Mouse (Mus musculus): ENCODE measurements around the gene Olfr205. TPM values are rescaled to one million over a fixed set of nuclear protein-coding genes. Genes with fewer than 3 reads are reported as not detected.
"Not testable (repeated sequence)": the region's sequence is repeated elsewhere in the genome, so short reads cannot be mapped to it uniquely, and the experiment has no call there.

The Olfr205 gene
- polyA plus RNA-seq (2012; rRNA removed) = not detected in 2 replicates

- DNase-seq (ENCODE audit: low read depth, low spot score) = no peak
Measured at GRCm38 (mm10) chr16:59331038-59331437, at the start of gene Olfr205. TSS of gene Olfr205 (minus strand) at chr16:59331138.

- no peak for DNase-seq (ENCODE audit: low read depth, low spot score)
- 77% methylated on average over 2 of the region's 2 CpGs for WGBS
Measured at GRCm38 (mm10) chr16:59363893-59364292, 33.0 kb upstream of the Olfr205 start, which contains the start of gene Olfr209. TSS of gene Olfr209 (minus strand) at chr16:59363993.

GRCm38 (mm10) chr16:59349146-59349545, 18.2 kb upstream of the Olfr205 start, which contains the start of gene Olfr206:
TSS of gene Olfr206 (minus strand) at chr16:59349246.
- DNase-seq (ENCODE audit: low read depth, low spot score) = no peak
- 70% methylated on average over 1 of the region's 1 CpGs for WGBS

DNA sequence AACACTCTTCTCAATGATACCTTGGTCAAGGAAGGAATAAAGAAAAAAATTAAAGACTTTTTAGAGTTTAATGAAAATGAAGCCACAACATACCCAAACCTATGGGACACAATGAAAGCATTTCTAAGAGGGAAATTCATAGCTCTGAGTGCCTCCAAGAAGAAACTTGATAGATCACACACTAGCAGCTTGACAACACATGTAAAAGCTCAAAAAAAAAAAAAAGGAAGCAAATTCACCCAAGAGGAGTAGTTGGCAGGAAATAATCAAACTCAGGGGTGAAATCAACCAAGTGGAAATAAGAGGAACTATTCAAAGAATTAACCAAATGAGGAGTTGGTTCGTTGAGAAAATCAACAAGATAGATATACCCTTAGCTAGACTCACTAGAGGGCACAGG, 7.7 kb downstream of the Olfr205 start:
- 25% methylated on average over 1 of the region's 1 CpGs for WGBS
- not testable (repeated sequence) for DNase-seq (ENCODE audit: low read depth, low spot score)

GRCm38 (mm10) chr16:59318148-59318547, 12.8 kb downstream of the Olfr205 start, which contains the start of gene Olfr204:
TSS of gene Olfr204 (minus strand) at chr16:59318248.
- DNase-seq (ENCODE audit: low read depth, low spot score) = no peak

DNA sequence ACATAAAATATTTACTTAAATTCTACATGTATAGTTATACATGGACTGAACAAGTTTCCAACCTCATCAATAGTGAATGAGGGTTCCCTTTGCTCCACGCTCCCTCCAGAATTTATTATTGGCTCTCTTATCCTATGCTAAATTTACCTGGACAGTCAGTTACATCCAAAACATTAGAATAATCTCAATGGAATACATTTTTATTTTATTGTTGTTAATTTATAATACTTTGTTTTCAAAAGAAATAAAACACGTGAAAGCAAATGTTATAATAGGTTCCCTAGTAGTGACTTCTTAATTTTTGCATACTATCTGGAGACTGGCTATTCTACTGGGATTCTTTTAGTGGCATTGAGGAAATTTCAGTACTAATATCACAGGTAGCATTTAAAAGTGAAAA, 32.4 kb downstream of the Olfr205 start, which contains the start of gene Olfr203:
Olfr203 (plus strand) TSS at position 301 of the 400 bp plus-strand sequence.
- no peak for DNase-seq (ENCODE audit: low read depth, low spot score)
- WGBS = 86% methylated on average over 2 of the region's 2 CpGs

DNA sequence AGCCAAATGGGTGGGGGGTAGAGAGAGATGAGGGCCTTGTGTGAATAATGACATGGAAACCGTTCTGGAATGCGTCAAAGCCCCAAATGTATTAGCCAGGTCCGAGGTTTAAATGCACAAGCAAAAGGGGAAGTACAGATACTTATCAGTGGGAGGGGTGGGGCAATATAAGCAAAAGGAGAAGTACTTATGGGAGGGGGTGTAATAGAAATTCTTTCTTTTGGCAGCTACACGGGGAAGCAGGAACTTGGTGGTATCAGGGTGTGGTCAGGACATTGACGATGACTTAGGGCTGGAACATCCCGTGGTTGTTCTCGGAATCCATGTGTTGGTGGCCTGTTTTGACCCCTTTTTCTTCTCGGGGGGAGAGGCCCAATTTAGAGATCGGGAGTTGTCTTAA, 43.4 kb downstream of the Olfr205 start:
- not testable (repeated sequence) for DNase-seq (ENCODE audit: low read depth, low spot score)
- WGBS = 68% methylated on average over 9 of the region's 9 CpGs

DNA sequence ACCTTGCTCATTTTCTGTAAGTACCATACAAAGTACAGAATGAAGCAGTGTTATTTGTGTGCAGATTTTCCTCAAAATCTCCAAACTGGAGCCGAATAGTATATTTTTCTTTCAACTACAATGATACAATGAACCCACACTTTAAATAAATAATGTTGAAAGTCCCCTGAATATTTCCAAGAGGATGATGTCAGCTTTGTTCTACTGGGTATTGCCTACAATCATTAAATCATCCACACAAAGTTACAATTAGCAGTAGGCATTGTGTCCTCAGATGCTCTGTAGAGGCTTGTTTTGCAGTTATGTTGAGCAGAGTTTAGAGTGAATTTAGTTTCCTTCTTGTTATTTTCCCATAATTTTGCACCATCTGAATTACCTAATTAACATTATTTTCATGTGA, 44.2 kb downstream of the Olfr205 start, which contains the start of gene Olfr202:
Olfr202 (minus strand) TSS at position 101 of the 400 bp plus-strand sequence.
- DNase-seq (ENCODE audit: low read depth, low spot score) = no peak
- WGBS = 75% methylated on average over 1 of the region's 1 CpGs

DNA sequence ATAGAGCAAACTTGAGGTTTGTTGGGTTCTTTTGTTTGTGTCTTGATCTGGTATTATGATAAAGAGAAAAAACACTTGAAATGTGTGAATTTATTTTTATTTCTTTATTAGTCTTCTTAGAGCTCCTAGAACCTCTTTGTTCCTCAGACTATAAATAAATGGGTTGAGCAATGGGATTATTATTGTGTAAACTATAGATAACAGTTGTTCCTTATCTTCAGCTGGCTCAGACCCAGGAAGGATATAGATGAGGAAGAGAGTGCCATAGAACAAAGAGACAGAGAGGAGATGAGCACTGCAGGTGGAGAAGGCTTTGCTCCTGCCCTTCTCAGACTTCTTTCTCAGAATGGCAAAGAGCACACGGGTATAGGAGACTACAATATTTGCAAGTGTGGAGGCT, 47.5 kb downstream of the Olfr205 start:
- DNase-seq (ENCODE audit: low read depth, low spot score) = no peak
- 52% methylated on average over 1 of the region's 1 CpGs for WGBS

- no peak for DNase-seq (ENCODE audit: low read depth, low spot score)
- WGBS = 65% methylated on average over 3 of the region's 3 CpGs
Measured at GRCm38 (mm10) chr16:59280542-59280941, 50.4 kb downstream of the Olfr205 start.

Other genes with a start within 250 kb of the Olfr205 start
- not detected in 2 replicates for gene Olfr191, start 241.3 kb downstream of the Olfr205 start, polyA plus RNA-seq (2012; rRNA removed)
- gene Olfr193, start 219.3 kb downstream of the Olfr205 start, polyA plus RNA-seq (2012; rRNA removed) = not detected in 2 replicates
- gene Olfr194, start 210.1 kb downstream of the Olfr205 start, polyA plus RNA-seq (2012; rRNA removed) = not detected in 2 replicates
- gene Olfr195, start 184.1 kb downstream of the Olfr205 start, polyA plus RNA-seq (2012; rRNA removed) = not detected in 2 replicates
- not detected in 2 replicates for gene Olfr196, start 160.7 kb downstream of the Olfr205 start, polyA plus RNA-seq (2012; rRNA removed)
- not detected in 2 replicates for gene Olfr198, start 127.6 kb downstream of the Olfr205 start, polyA plus RNA-seq (2012; rRNA removed)
- not detected in 2 replicates for gene Olfr199, start 111.4 kb downstream of the Olfr205 start, polyA plus RNA-seq (2012; rRNA removed)
- not detected in 2 replicates for gene Olfr201, start 58.5 kb downstream of the Olfr205 start, polyA plus RNA-seq (2012; rRNA removed)
- not detected in 2 replicates for gene Olfr202, start 44.3 kb downstream of the Olfr205 start, polyA plus RNA-seq (2012; rRNA removed)
- not detected in 2 replicates for gene Olfr203, start 32.3 kb downstream of the Olfr205 start, polyA plus RNA-seq (2012; rRNA removed)
- not detected in 2 replicates for gene Olfr204, start 12.9 kb downstream of the Olfr205 start, polyA plus RNA-seq (2012; rRNA removed)
- gene Olfr206, start 18.1 kb upstream of the Olfr205 start, polyA plus RNA-seq (2012; rRNA removed) = not detected in 2 replicates
- not detected in 2 replicates for gene Olfr209, start 32.9 kb upstream of the Olfr205 start, polyA plus RNA-seq (2012; rRNA removed)
- gene Gabrr3, start 76.2 kb upstream of the Olfr205 start, polyA plus RNA-seq (2012; rRNA removed) = not detected in 2 replicates
- gene Riox2, start 140.6 kb upstream of the Olfr205 start, polyA plus RNA-seq (2012; rRNA removed) = 5.7 and 5.8 TPM in 2 replicates